ENCODE assay signal across 10 mouse cellular contexts in genomic region chr9:53973929-53974327, GRCm38 (mm10). TPM values are rescaled to one million over a fixed set of nuclear protein-coding genes. Genes with fewer than 3 reads are reported as not detected.
DNase-seq lines count a peak whose midpoint lies in the region; ATAC-seq and TF ChIP-seq lines count a peak whose summit lies in the region.
"Had no signal": no experiment of that assay in that cellular context is flagged by ENCODE, and none has a peak within 500 bp of the region (broad histone marks: within the 10 kb centered on the region; RNA-seq: fewer than 3 reads in every experiment).

No protein-coding gene starts in this region.

- peaks cover 12% of the 10 kb centered on the region for H3K4me1 ChIP-seq in heart, embryonic 13.5 days
- no peaks in the 10 kb centered on the region; the same call in 1 of the 2 replicates for H3K4me1 ChIP-seq in cerebellum, adult 2 months (ENCODE audit: control insufficient read depth, insufficient read depth, low read length)
- H3K4me1 ChIP-seq in forebrain, postnatal 0 days (ENCODE audit: insufficient read depth): peaks cover 9% of the 10 kb centered on the region
- peaks cover 15% of the 10 kb centered on the region for H3K4me1 ChIP-seq in limb, embryonic 15.5 days

- 28% methylated on average over 13 of the region's 13 CpGs for WGBS in heart, embryonic 13.5 days
- 14% methylated on average over 13 of the region's 13 CpGs for WGBS in cerebellum, adult 2 months
- WGBS in forebrain, postnatal 0 days: 10% methylated on average over 13 of the region's 13 CpGs
- 20% methylated on average over 13 of the region's 13 CpGs for WGBS in limb, embryonic 15.5 days

- H3K36me3 ChIP-seq in heart, embryonic 13.5 days: no peaks in the 10 kb centered on the region
- no peaks in the 10 kb centered on the region for H3K36me3 ChIP-seq in forebrain, postnatal 0 days (ENCODE audit: insufficient read depth)
- H3K36me3 ChIP-seq in limb, embryonic 15.5 days: no peaks in the 10 kb centered on the region

- intact Hi-C loops in gastrocnemius, postnatal 14 days (cut with DNase I; ENCODE audit: low total_unique reads): no loop called here

- H3K9me3 ChIP-seq in heart, embryonic 13.5 days: no peaks in the 10 kb centered on the region
- H3K9me3 ChIP-seq in forebrain, postnatal 0 days (ENCODE audit: low read length): no peaks in the 10 kb centered on the region
- no peaks in the 10 kb centered on the region for H3K9me3 ChIP-seq in limb, embryonic 15.5 days

- TF ChIP-seq CTCF in cerebellum, adult 2 months (IDR thresholded peaks at IDR 0.05; ENCODE audit: borderline replicate concordance, insufficient read depth, low read depth, low read length): no peak
- TF ChIP-seq CTCF in forebrain, postnatal 0 days (IDR thresholded peaks at IDR 0.05; ENCODE audit: low read depth): no peak

- H3K4me2 ChIP-seq in heart, embryonic 13.5 days: peak overlapping the region; percentile 94
- H3K4me2 ChIP-seq in forebrain, postnatal 0 days (ENCODE audit: low read depth): peak overlapping the region; percentile 71
- no peak overlapping the region for H3K4me2 ChIP-seq in limb, embryonic 15.5 days

- H3K27me3 ChIP-seq in heart, embryonic 13.5 days (replicated peaks): peaks cover 63% of the 10 kb centered on the region
- no peaks in the 10 kb centered on the region for H3K27me3 ChIP-seq in cerebellum, adult 2 months (ENCODE audit: control insufficient read depth, insufficient read depth, low read length)
- no peaks in the 10 kb centered on the region for H3K27me3 ChIP-seq in forebrain, postnatal 0 days (ENCODE audit: insufficient read depth, low read length)
- H3K27me3 ChIP-seq in limb, embryonic 15.5 days: peaks cover 18% of the 10 kb centered on the region

- no peak for ATAC-seq in heart, embryonic 13.5 days (ENCODE audit: extremely low read depth, insufficient number of reproducible peaks, low FRiP score, low TSS enrichment)
- ATAC-seq in forebrain, postnatal 0 days: peak; percentile 65
- no peak for ATAC-seq in limb, embryonic 15.5 days (ENCODE audit: insufficient number of reproducible peaks, low FRiP score, low TSS enrichment, low read depth)
- ATAC-seq in activated CD4-positive, CD25-positive, alpha-beta regulatory T cell, adult 4 months: no peak
- ATAC-seq: CD4-positive, CD25-positive, alpha-beta regulatory T cell, adult 4 months had no signal

- no peak overlapping the region for H3K27ac ChIP-seq in heart, embryonic 13.5 days (replicated peaks)
- peak overlapping the region; percentile 35 for H3K27ac ChIP-seq in cerebellum, adult 2 months (ENCODE audit: insufficient read depth, low read length)
- peak overlapping the region; percentile 97 for H3K27ac ChIP-seq in forebrain, postnatal 0 days (ENCODE audit: low read depth, low read length)
- H3K27ac ChIP-seq in limb, embryonic 15.5 days: no peak overlapping the region

- H3K4me3 ChIP-seq in heart, embryonic 13.5 days: peak overlapping the region; percentile 59; the same call in 1 of the 2 replicates
- H3K4me3 ChIP-seq in cerebellum, adult 2 months (replicated peaks; ENCODE audit: insufficient read depth, low read depth, low read length): peak overlapping the region; percentile 92
- H3K4me3 ChIP-seq in forebrain, postnatal 0 days (ENCODE audit: low read depth, low read length): peak overlapping the region; percentile 81
- peak overlapping the region; percentile 48; the same call in 1 of the 2 replicates for H3K4me3 ChIP-seq in limb, embryonic 15.5 days

- no peak for DNase-seq in heart, postnatal 4 days
- DNase-seq in cerebellum, adult 2 months: peak; percentile 37 to 56
- peak; percentile 83 for DNase-seq in forebrain, postnatal 0 days
- no peak for DNase-seq in thymus, postnatal 10 days (ENCODE audit: low spot score in 2 of 2)
- no peak for DNase-seq in gastrocnemius, postnatal 14 days

- H3K9ac ChIP-seq in heart, embryonic 13.5 days: no peak overlapping the region
- H3K9ac ChIP-seq in forebrain, postnatal 0 days: peak overlapping the region; percentile 95
- no peak overlapping the region for H3K9ac ChIP-seq in limb, embryonic 15.5 days

- TF ChIP-seq POLR2A in cerebellum, adult 2 months (IDR thresholded peaks at IDR 0.05; ENCODE audit: borderline replicate concordance, insufficient read depth, low read length): no peak

RNA-seq across cellular contexts. Expression of gene Elmod1, which starts 1.2 kb away (rescaled TPM):
- not detected in 2 replicates for polyA plus RNA-seq in heart, embryonic 13.5 days (2015; fragmentation: Nextera tagmentation; extraction: Ambion mirVana)
- under 1 TPM; 0.17 to 0.32 TPM for total RNA-seq in heart, postnatal 4 days (2021)
- polyA plus RNA-seq in cerebellum, adult 2 months (2012; rRNA removed): 152 and 164 TPM in 2 replicates
- 114 and 134 TPM in 2 replicates for total RNA-seq in forebrain, postnatal 0 days (2014; rRNA removed)
- polyA plus RNA-seq in forebrain, postnatal 0 days (2015; fragmentation: Nextera tagmentation; extraction: Ambion mirVana): 19.8 and 27.2 TPM in 2 replicates
- polyA plus RNA-seq in limb, embryonic 15.5 days (2015; fragmentation: Nextera tagmentation; extraction: Ambion mirVana): 3.4 and 3.8 TPM in 2 replicates
- polyA plus RNA-seq in activated CD4-positive, CD25-positive, alpha-beta regulatory T cell, adult 4 months (2017; shearing (Covaris generic)): not detected
- under 1 TPM in 1 of 2 experiments, not detected in 1; 0.13 TPM for total RNA-seq in gastrocnemius, postnatal 14 days (2021)
- total RNA-seq: megakaryocyte progenitor cell, adult 5-6 weeks had no signal
- polyA plus RNA-seq: CD4-positive, CD25-positive, alpha-beta regulatory T cell, adult 4 months had no signal

Comparison
In these comparisons a context has a peak if more than half of its experiments do, and no peak if none do; other contexts are left out.
1. H3K27ac ChIP-seq: peak in cerebellum, adult 2 months (single experiment) and forebrain, postnatal 0 days (single experiment); none in heart, embryonic 13.5 days (single experiment) and limb, embryonic 15.5 days (single experiment).
2. DNase-seq: peak in cerebellum, adult 2 months (2 of 2) and forebrain, postnatal 0 days (single experiment); none in heart, postnatal 4 days (single experiment), thymus, postnatal 10 days (0 of 2) and gastrocnemius, postnatal 14 days (single experiment).
3. Peak in every context shown above with its lines, with median percentiles within 50 percentile points of each other: H3K4me3 ChIP-seq.